Mouse (Mus musculus): ENCODE measurements at regions not wholly inside any gene's neighbourhood (a gene's known extent, or its start where the extent isn't known, plus 50 kb on each side); places are given as distances from the start of the nearest gene placed in this dataset.

DNA sequence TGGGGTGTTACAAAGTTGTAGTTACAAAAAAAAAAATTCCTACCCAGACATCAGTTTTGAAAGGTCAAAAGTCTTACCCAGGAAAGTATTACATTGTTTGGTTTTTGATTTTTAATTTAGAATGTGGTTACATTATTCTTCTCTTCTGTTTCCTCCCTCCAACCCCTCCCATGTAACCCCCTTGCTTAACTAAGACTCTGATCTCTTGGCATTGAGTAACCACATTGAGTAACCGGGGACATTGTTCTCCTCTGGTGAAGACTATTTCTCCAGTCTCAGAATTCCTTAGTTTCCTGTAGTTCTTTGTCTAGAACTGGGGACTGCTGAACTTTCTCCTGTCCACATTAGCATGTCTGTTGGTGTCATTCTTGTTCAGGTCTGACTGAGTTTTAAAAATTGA, 109.3 kb upstream of the Itga4 start:
- Histone ChIP-seq H3K9ac (replicated peaks; ENCODE audit: low read depth, low read length) (no peak overlapping the region), H3K36me3 (replicated peaks; ENCODE audit: control insufficient read depth, insufficient read depth, low read length) (no peaks in the 10 kb centered on the region), H3K4me3 (ENCODE audit: low read depth, low read length) (no peak overlapping the region), H3K9me3 (replicated peaks; ENCODE audit: control insufficient read depth, low read length) (no peaks in the 10 kb centered on the region), H3K27me3 (ENCODE audit: control insufficient read depth, insufficient read depth, low read length) (no peaks in the 10 kb centered on the region), H3K4me1 (ENCODE audit: control insufficient read depth, insufficient read depth) (no peaks in the 10 kb centered on the region), H3K4me2 (ENCODE audit: low read depth, low read length) (no peak overlapping the region), H3K27ac (ENCODE audit: low read depth) (no peak overlapping the region)
- no peak for ATAC-seq (ENCODE audit: insufficient read depth, low read depth)
- WGBS, result 55% methylated on average over 1 of the region's 1 CpGs
- DNase-seq (ENCODE audit: low spot score), result no peak
- TF ChIP-seq CTCF (IDR thresholded peaks at IDR 0.05; ENCODE audit: low read depth) (no peak), EP300 (IDR thresholded peaks at IDR 0.05; ENCODE audit: low read depth) (no peak)

DNA sequence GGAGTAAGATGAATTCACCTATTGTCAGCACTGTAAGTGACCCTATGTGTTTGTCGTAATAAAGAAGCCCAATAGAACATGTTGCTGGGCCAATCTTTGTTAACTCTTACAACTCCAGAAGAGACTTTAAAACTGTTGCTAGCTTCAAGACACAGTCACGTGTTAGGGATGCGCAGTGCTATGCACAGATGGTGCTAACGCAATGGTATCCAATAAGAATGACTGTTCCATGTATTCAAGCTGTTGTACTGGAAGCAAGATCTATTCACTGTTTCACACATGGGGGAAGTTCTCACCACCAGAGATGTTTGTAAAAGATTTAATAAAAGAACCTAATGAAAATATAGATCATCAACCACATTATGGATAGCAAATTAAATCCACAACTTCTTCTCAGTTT, 108.7 kb upstream of the Itga4 start:
- no peak for TF ChIP-seq CTCF (IDR thresholded peaks at IDR 0.05; ENCODE audit: low read depth)
- Histone ChIP-seq H3K4me3 (ENCODE audit: low read depth, low read length) (no peak overlapping the region), H3K27ac (ENCODE audit: low read depth) (no peak overlapping the region), H3K4me2 (ENCODE audit: low read depth, low read length) (no peak overlapping the region), H3K4me1 (ENCODE audit: control insufficient read depth, insufficient read depth) (no peaks in the 10 kb centered on the region), H3K9me3 (replicated peaks; ENCODE audit: control insufficient read depth, low read length) (no peaks in the 10 kb centered on the region), H3K27me3 (ENCODE audit: control insufficient read depth, insufficient read depth, low read length) (no peaks in the 10 kb centered on the region), H3K9ac (replicated peaks; ENCODE audit: low read depth, low read length) (no peak overlapping the region), H3K36me3 (replicated peaks; ENCODE audit: control insufficient read depth, insufficient read depth, low read length) (no peaks in the 10 kb centered on the region)
- ATAC-seq (ENCODE audit: insufficient read depth, low read depth) (no peak), DNase-seq (ENCODE audit: low spot score) (no peak)
- WGBS, result 87% methylated on average over 4 of the region's 4 CpGs

DNA sequence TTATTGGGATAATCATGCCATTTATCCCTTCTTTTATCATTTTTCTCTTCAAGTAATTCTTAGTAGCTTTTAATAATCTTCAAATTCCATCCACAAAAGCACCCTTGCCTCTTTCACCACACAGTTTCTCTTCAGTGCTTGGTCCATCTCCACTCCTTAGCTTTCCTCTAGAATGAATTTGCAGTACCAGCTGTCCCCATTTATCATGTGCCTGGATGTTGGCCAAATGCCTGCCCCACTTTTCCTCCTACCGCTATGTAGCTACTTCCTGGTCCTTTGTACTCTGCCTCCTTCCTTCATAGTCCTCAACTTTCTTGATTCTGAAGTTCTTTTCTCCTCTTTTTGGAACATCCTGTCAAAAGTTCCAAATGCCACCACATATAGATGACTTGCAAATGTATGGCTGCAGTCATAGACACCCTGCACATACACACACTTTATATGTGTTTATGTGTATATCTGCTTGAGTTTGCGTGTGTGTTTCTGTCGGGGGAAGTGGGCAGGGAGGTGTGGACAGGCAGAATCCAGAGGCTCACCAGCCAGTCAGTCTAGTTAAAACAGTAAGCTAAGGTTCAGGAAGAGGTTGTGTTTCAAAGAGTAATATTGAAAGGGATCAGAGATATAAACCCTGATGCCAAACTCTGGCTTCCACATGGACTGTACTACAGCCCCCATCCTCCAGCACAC, 106.1 kb upstream of the Itga4 start:
- Histone ChIP-seq H3K9me3 (replicated peaks; ENCODE audit: control insufficient read depth, low read length) (no peaks in the 10 kb centered on the region), H3K4me1 (ENCODE audit: control insufficient read depth, insufficient read depth) (no peaks in the 10 kb centered on the region), H3K27ac (ENCODE audit: low read depth) (no peak overlapping the region), H3K36me3 (replicated peaks; ENCODE audit: control insufficient read depth, insufficient read depth, low read length) (no peaks in the 10 kb centered on the region), H3K4me3 (ENCODE audit: low read depth, low read length) (no peak overlapping the region), H3K4me2 (ENCODE audit: low read depth, low read length) (no peak overlapping the region), H3K27me3 (ENCODE audit: control insufficient read depth, insufficient read depth, low read length) (no peaks in the 10 kb centered on the region), H3K9ac (replicated peaks; ENCODE audit: low read depth, low read length) (no peak overlapping the region)
- TF ChIP-seq EP300 (IDR thresholded peaks at IDR 0.05; ENCODE audit: low read depth) (no peak), CTCF (IDR thresholded peaks at IDR 0.05; ENCODE audit: low read depth) (no peak)
- ATAC-seq (ENCODE audit: insufficient read depth, low read depth) (no peak), DNase-seq (ENCODE audit: low spot score) (no peak)
- 39% methylated on average over 3 of the region's 3 CpGs for WGBS

DNA sequence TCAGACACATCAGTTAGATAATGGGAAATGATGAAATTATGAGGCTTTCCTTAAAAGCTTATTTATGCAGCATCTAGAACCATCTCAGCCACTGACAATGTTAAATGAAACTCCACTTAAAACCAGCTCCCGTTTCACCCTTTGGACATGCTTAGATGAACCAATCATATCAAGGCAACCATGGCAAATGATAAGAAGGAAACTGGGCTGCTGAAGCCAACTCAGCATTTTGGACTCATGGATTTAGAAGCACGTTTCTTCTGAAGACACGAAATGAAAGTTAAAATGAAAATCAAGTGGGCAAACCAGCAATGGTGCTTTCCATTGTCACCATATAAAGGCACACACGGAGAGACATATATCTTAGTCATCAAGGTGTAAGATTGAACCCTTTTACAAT, 103.6 kb upstream of the Itga4 start:
- H3K27ac ChIP-seq (ENCODE audit: low read depth), result no peak overlapping the region
- H3K9ac ChIP-seq (replicated peaks; ENCODE audit: low read depth, low read length), result no peak overlapping the region
- no peaks in the 10 kb centered on the region for H3K9me3 ChIP-seq (replicated peaks; ENCODE audit: control insufficient read depth, low read length)
- WGBS, result 84% methylated on average over 4 of the region's 4 CpGs
- H3K27me3 ChIP-seq (ENCODE audit: control insufficient read depth, insufficient read depth, low read length), result no peaks in the 10 kb centered on the region
- H3K4me2 ChIP-seq (ENCODE audit: low read depth, low read length), result no peak overlapping the region
- no peak overlapping the region for H3K4me3 ChIP-seq (ENCODE audit: low read depth, low read length)
- DNase-seq (ENCODE audit: low spot score) (no peak), ATAC-seq (ENCODE audit: insufficient read depth, low read depth) (no peak)
- TF ChIP-seq EP300 (IDR thresholded peaks at IDR 0.05; ENCODE audit: low read depth) (no peak), CTCF (IDR thresholded peaks at IDR 0.05; ENCODE audit: low read depth) (no peak)
- no peaks in the 10 kb centered on the region for H3K4me1 ChIP-seq (ENCODE audit: control insufficient read depth, insufficient read depth)
- no peaks in the 10 kb centered on the region for H3K36me3 ChIP-seq (replicated peaks; ENCODE audit: control insufficient read depth, insufficient read depth, low read length)

DNA sequence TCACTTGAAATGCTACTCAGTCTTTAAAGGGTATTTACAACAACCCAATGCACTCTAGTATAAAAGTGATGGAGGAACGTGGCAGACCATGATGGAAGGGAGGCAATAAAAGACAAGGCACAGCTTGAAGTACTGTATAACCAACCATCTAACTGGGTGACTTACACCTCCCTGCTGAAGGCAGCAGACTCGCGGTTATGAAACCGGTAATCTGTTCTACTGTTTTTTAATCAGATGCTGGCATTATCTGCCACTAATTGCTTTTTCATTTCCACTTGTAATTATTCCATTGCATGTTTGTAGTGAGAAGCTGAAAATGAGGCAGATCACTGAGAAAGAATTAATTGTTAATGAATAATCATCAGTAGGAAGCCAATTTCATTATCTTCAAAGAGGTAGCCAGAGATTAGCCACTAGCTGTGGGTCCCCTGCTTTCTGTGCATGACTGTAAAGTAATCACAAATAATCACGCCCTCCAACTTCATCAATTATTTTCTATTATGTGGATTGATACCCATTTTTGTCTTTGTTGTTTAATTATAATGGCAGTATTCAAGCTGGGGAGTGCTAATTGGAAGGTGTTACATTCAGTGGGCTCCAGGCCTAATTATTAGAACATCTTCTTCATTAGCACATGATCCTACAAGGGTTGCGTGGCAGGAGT, 103.1 kb upstream of the Itga4 start:
- no peak for ATAC-seq (ENCODE audit: insufficient read depth, low read depth)
- WGBS, result 86% methylated on average over 6 of the region's 6 CpGs
- Histone ChIP-seq H3K4me1 (ENCODE audit: control insufficient read depth, insufficient read depth) (no peaks in the 10 kb centered on the region), H3K9ac (replicated peaks; ENCODE audit: low read depth, low read length) (no peak overlapping the region), H3K36me3 (replicated peaks; ENCODE audit: control insufficient read depth, insufficient read depth, low read length) (no peaks in the 10 kb centered on the region), H3K4me3 (ENCODE audit: low read depth, low read length) (no peak overlapping the region), H3K4me2 (ENCODE audit: low read depth, low read length) (no peak overlapping the region), H3K27me3 (ENCODE audit: control insufficient read depth, insufficient read depth, low read length) (no peaks in the 10 kb centered on the region), H3K9me3 (replicated peaks; ENCODE audit: control insufficient read depth, low read length) (no peaks in the 10 kb centered on the region), H3K27ac (ENCODE audit: low read depth) (no peak overlapping the region)
- TF ChIP-seq EP300 (IDR thresholded peaks at IDR 0.05; ENCODE audit: low read depth) (no peak), CTCF (IDR thresholded peaks at IDR 0.05; ENCODE audit: low read depth) (no peak)
- DNase-seq (ENCODE audit: low spot score), result no peak

DNA sequence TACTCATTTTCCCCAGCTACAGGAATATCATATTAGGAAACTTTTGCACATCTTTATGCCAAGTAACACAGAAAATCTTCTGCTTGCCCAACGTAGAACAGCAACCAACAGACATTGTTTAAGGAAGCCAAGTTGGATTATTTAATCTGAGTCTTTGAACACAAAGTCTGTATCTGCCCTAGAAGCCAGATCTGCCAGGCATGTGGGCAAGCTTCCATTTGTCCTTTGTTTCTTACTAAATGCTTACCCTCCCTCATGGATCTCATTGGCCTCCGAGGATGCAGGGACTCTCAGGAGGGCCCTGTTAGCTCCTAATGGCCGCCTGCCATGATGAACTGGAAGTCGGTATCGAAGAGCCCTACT, 102.5 kb upstream of the Itga4 start:
- ATAC-seq (ENCODE audit: insufficient read depth, low read depth) (no peak), DNase-seq (ENCODE audit: low spot score) (no peak)
- TF ChIP-seq CTCF (IDR thresholded peaks at IDR 0.05; ENCODE audit: low read depth) (no peak), EP300 (IDR thresholded peaks at IDR 0.05; ENCODE audit: low read depth) (no peak)
- Histone ChIP-seq H3K4me1 (ENCODE audit: control insufficient read depth, insufficient read depth) (no peaks in the 10 kb centered on the region), H3K4me2 (ENCODE audit: low read depth, low read length) (no peak overlapping the region), H3K36me3 (replicated peaks; ENCODE audit: control insufficient read depth, insufficient read depth, low read length) (no peaks in the 10 kb centered on the region), H3K27me3 (ENCODE audit: control insufficient read depth, insufficient read depth, low read length) (no peaks in the 10 kb centered on the region), H3K4me3 (ENCODE audit: low read depth, low read length) (no peak overlapping the region), H3K9ac (replicated peaks; ENCODE audit: low read depth, low read length) (no peak overlapping the region), H3K9me3 (replicated peaks; ENCODE audit: control insufficient read depth, low read length) (no peaks in the 10 kb centered on the region), H3K27ac (ENCODE audit: low read depth) (no peak overlapping the region)
- 81% methylated on average over 5 of the region's 5 CpGs for WGBS
